Mouse (Mus musculus) hindbrain, postnatal 0 days (tissue): ENCODE data around the gene Atad3a. TPM values are rescaled to one million over a fixed set of nuclear protein-coding genes. Genes with fewer than 3 reads are reported as not detected.
A peak's percentile ranks its signal among the peaks of the same experiment; 100 is the strongest.

Experiments used
- ATAC-seq: fragments of 200-750 bp; cut with Nextera tagmentation; 2 replicates; pipeline ENCODE4 v1.8.0; 2017; ENCODE audit warnings: mild to moderate bottlenecking, moderate TSS enrichment, moderate library complexity
- DNase-seq: peaks from one replicate; pipeline ENCODE4 v3.0.0-alpha.2; 2015; ENCODE audit warnings: low spot score
- H3K27ac ChIP-seq: fragments of 300-500 bp; sonication (generic); 2 replicates; pipeline ENCODE4 v1.5.1; 2014; ENCODE audit warnings: mild to moderate bottlenecking
- H3K27me3 ChIP-seq: fragments of 300-500 bp; sonication (generic); 2 replicates; pipeline ENCODE4 v1.6.1; 2014; ENCODE audit warnings: low read length, mixed read lengths; ENCODE audit not compliant: insufficient read depth
- H3K36me3 ChIP-seq: fragments of 300-500 bp; sonication (generic); 2 replicates; pipeline ENCODE4 v1.6.1; 2014; ENCODE audit warnings: low read length, mixed read lengths; ENCODE audit not compliant: insufficient read depth
- H3K4me1 ChIP-seq: fragments of 300-500 bp; sonication (generic); 2 replicates; pipeline ENCODE4 v1.6.1; 2014; ENCODE audit warnings: antibody characterized with exemption, low read length, mixed read lengths; ENCODE audit not compliant: insufficient read depth
- H3K4me2 ChIP-seq: fragments of 300-500 bp; sonication (generic); 2 replicates; pipeline ENCODE4 v1.6.1; 2014; ENCODE audit warnings: low read depth, mild to moderate bottlenecking, low read length, moderate library complexity, mixed read lengths
- H3K4me3 ChIP-seq: fragments of 300-500 bp; sonication (generic); 2 replicates; pipeline ENCODE4 v1.5.1; 2014; ENCODE audit warnings: low read length
- H3K9ac ChIP-seq: fragments of 300-500 bp; sonication (generic); replicated peaks from 2 replicates; pipeline ENCODE4 v1.6.1; 2014; ENCODE audit warnings: mild to moderate bottlenecking, low read length, moderate library complexity, mixed read lengths
- H3K9me3 ChIP-seq: fragments of 300-500 bp; sonication (generic); 2 replicates; pipeline ENCODE4 v1.6.1; 2016; ENCODE audit warnings: low read length, mixed read lengths
- CTCF ChIP-seq: IDR thresholded peaks from 2 replicates; pipeline ENCODE4 v1.5.1; 2016; ENCODE audit warnings: antibody characterized with exemption, control low read depth, low read depth
- WGBS: fragments of 180-500 bp; shearing (Covaris S2); extraction: QIAGEN DNeasy Blood & Tissue Kit; methylation state at CpG from one replicate; pipeline ENCODE4 v1.1.7; 2014; 5-methylcytosine and 5-hydroxymethylcytosine counted together
- polyA plus RNA-seq: library from polyadenylated mRNA; unstranded; fragments of >200 nt; fragmentation: Nextera tagmentation; extraction: Ambion mirVana; gene quantifications from 2 replicates; pipeline ENCODE4 v1.2.1, GENCODE M21; 2015
- total RNA-seq: library from RNA; depleted of rRNA; stranded (reverse); fragments of >200 nt; gene quantifications from 2 replicates; pipeline ENCODE4 v1.2.3, GENCODE M21; 2014

Gene Atad3a
- total and polyA plus RNA-seq, 2 experiments from 2014 or later, result 72.2 to 83.4 TPM

DNA sequence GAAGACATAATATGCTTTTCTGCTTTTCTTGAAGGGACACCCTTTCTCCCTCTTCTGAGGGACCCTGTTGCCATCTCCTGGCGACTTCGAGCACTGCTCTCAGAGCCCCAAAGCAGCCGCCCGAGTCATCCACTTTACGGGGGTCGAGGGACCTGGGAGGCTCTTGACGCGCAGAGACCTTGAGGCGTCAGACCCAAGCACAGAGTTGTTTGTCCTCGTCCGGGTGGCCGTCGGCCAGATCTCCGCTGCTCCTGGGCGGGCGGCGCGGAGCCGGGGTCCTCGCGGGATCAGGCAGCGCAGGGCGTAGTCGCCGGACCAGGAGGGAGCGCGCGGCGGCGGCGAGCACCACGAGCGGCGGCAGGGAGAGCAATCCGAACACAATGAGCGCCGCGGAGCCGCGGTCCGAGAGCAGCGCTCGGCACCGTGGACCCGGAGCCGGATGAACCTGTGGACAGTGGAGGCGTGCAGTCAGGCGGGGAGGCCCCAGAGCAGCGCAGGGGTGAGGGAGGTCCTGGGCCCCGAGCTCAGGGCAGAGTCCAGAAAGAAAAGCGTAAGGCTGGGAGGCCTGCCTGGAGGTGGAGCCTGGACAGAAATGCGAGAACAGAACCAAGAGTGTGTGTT, 23.3 kb upstream of the Atad3a start:
- peak overlapping the region; percentile 50 for H3K4me3 ChIP-seq
- peak overlapping the region; percentile 61 for H3K4me2 ChIP-seq
- no peaks in the 10 kb centered on the region for H3K9me3 ChIP-seq
- no peaks in the 10 kb centered on the region for H3K36me3 ChIP-seq
- H3K9ac ChIP-seq, result peak overlapping the region; percentile 67
- 3% methylated on average over 52 of the region's 52 CpGs for WGBS
- peak; percentile 80 for TF ChIP-seq CTCF
- H3K4me1 ChIP-seq, result no peaks in the 10 kb centered on the region; the same call in 1 of the 2 replicates
- H3K27me3 ChIP-seq, result no peaks in the 10 kb centered on the region
- H3K27ac ChIP-seq, result peak overlapping the region; percentile 83
- ATAC-seq, result peak; percentile 93
- DNase-seq, result peak; percentile 91

DNA sequence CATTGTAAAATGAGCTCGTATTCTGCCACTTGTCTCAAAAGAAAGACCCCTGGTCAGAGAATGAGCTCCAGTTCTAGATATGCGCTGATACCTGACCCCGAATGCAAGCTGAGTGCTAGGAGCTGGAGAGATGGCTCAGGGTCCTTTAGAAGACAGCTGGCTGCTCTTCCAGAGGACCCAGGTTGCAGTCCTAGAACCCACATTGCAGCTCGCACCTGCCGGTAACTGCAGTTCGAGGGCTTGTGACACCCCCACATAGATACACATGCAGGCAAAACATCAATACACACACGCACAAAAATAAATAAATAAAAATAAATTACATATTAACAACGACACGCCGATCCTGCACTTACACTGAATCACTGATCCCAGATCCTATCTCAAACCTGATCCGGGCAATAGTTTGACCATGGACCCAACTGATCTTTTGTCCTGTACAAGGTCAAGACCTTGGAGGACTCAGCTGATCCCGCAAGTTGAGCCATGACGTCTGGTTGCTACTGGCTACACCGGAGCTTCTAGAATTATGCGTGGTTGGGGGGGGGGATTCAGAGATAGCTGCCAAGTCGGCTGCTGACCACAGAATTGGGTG, 22.7 kb upstream of the Atad3a start:
- H3K9me3 ChIP-seq, result no peaks in the 10 kb centered on the region
- no peaks in the 10 kb centered on the region; the same call in 1 of the 2 replicates for H3K4me1 ChIP-seq
- 0 out of 2 replicates have a peak, but pooled peaks have one; percentile 4 for ATAC-seq
- H3K36me3 ChIP-seq, result no peaks in the 10 kb centered on the region
- peak overlapping the region; percentile 50 for H3K4me3 ChIP-seq
- WGBS, result 30% methylated on average over 16 of the region's 16 CpGs
- H3K9ac ChIP-seq, result peak overlapping the region; percentile 67
- peak overlapping the region; percentile 61 for H3K4me2 ChIP-seq
- no peak for DNase-seq
- peak overlapping the region; percentile 83 for H3K27ac ChIP-seq
- H3K27me3 ChIP-seq, result no peaks in the 10 kb centered on the region
- no peak for TF ChIP-seq CTCF

- Histone ChIP-seq H3K36me3 (no peaks in the 10 kb centered on the region), H3K4me1 (no peaks in the 10 kb centered on the region; the same call in 1 of the 2 replicates), H3K9ac (no peak overlapping the region), H3K27ac (no peak overlapping the region), H3K4me3 (no peak overlapping the region), H3K27me3 (no peaks in the 10 kb centered on the region), H3K9me3 (no peaks in the 10 kb centered on the region), H3K4me2 (no peak overlapping the region)
- peak; percentile 48 for DNase-seq
- TF ChIP-seq CTCF, result no peak
- WGBS, result 16% methylated on average over 6 of the region's 6 CpGs
- ATAC-seq, result no peak
Measured at GRCm38 (mm10) chr4:155780895-155781294, 20.0 kb upstream of the Atad3a start.

DNA sequence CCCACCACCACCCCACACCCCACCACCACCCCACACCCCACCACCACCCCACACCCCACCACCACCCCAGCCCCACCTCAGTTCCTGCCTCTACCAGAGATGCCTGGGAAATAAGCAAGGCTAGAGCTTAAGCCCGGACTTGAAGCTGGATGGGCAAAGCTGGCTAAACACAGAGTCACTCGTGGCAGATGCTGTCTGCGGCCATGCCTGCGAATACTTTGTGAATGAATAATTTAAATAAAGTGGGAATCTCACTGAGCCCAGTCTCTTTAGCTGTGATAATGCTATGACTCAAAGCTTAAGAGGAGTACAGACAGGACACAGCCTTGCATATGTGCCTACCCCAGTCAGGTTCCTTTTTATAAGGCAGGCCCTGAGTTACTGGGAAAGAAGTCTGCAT, 18.6 kb upstream of the Atad3a start:
- ATAC-seq (no peak), DNase-seq (no peak)
- no peak for TF ChIP-seq CTCF
- no peak overlapping the region for H3K4me2 ChIP-seq
- no peak overlapping the region for H3K9ac ChIP-seq
- H3K27me3 ChIP-seq, result no peaks in the 10 kb centered on the region
- WGBS, result 85% methylated on average over 4 of the region's 4 CpGs
- no peak overlapping the region for H3K27ac ChIP-seq
- peaks cover 8% of the 10 kb centered on the region; the same call in 1 of the 2 replicates for H3K4me1 ChIP-seq
- no peaks in the 10 kb centered on the region for H3K36me3 ChIP-seq
- no peak overlapping the region for H3K4me3 ChIP-seq
- H3K9me3 ChIP-seq, result no peaks in the 10 kb centered on the region

- WGBS, result 77% methylated on average over 2 of the region's 2 CpGs
- Histone ChIP-seq H3K4me1 (peaks cover 8% of the 10 kb centered on the region; the same call in 1 of the 2 replicates), H3K27ac (0 out of 2 replicates have a peak overlapping the region, but pooled peaks have one; percentile 27), H3K36me3 (no peaks in the 10 kb centered on the region), H3K9me3 (no peaks in the 10 kb centered on the region), H3K9ac (no peak overlapping the region), H3K27me3 (no peaks in the 10 kb centered on the region), H3K4me2 (no peak overlapping the region), H3K4me3 (no peak overlapping the region)
- DNase-seq, result no peak
- no peak for TF ChIP-seq CTCF
- no peak for ATAC-seq
Measured at GRCm38 (mm10) chr4:155777816-155778215, 16.9 kb upstream of the Atad3a start.

- Histone ChIP-seq H3K9ac (no peak overlapping the region), H3K4me2 (no peak overlapping the region), H3K27ac (no peak overlapping the region), H3K4me1 (peaks cover 8% of the 10 kb centered on the region; the same call in 1 of the 2 replicates), H3K27me3 (no peaks in the 10 kb centered on the region), H3K36me3 (no peaks in the 10 kb centered on the region), H3K4me3 (no peak overlapping the region), H3K9me3 (no peaks in the 10 kb centered on the region)
- no peak for DNase-seq
- WGBS, result 23% methylated on average over 2 of the region's 2 CpGs
- no peak for TF ChIP-seq CTCF
- ATAC-seq, result no peak
Measured at GRCm38 (mm10) chr4:155776704-155777335, 15.9 kb upstream of the Atad3a start.
